Mouse (Mus musculus) fibroblast of lung, adult 2 months (primary cell): ENCODE measurements around the gene Itga2b.

Source experiments
- DNase-seq: peaks from one replicate; pipeline ENCODE4 v3.0.0-alpha.2; 2011; ENCODE audit warnings: low read depth

The Itga2b gene

DNA sequence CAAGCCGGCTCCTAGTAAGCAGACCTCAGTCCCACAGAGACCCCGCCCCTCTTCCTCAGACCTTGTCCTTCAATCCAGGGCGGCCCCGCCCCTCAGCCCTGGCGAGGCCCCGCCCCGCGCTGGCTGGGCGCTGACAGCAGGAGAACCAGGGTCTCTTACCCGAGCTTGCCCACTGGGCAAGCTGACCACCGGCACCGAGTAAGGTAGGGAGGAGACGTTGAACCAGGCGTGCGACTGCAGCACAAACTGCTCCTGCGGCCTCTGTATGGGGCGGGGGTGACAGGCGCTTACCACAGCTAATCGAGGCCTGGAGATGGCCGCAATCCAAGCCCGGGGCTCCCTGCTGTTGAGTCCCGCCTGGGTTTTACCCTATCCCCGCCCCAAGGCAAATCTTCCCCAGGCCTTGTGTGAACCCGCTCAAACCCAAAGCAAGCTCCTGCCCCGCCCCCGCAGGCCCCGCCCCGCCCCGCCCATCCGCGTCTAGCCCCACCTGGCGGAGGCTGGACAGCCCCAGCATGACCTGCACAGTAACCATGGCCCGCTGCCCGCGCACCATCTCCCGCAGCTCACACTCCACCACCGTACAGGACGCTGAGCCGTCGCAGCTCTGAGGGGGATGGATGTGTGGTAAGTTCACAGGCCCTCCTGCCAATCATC is 14.1 kb downstream of the Itga2b start:
- no peak for DNase-seq

DNA sequence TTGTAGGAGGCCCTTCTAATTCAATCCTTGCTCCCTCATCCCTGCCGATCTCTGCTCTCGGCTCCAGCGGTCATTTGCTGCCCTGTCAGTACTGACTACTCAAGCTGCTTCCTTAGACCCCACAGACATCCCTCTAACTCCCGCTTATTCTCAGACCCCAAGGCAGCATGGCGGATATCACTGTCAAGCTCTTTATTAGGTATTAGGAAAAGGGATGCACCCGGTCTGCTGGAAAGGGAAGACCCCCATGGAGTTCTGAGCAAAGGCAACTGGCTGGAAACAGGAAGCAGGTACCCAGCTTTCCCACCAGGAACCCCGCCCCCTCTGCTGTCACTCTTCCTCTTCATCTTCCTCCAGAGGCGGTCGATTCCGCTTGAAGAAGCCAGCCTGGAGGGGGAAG is 16.8 kb downstream of the Itga2b start:
- DNase-seq: no peak

DNA sequence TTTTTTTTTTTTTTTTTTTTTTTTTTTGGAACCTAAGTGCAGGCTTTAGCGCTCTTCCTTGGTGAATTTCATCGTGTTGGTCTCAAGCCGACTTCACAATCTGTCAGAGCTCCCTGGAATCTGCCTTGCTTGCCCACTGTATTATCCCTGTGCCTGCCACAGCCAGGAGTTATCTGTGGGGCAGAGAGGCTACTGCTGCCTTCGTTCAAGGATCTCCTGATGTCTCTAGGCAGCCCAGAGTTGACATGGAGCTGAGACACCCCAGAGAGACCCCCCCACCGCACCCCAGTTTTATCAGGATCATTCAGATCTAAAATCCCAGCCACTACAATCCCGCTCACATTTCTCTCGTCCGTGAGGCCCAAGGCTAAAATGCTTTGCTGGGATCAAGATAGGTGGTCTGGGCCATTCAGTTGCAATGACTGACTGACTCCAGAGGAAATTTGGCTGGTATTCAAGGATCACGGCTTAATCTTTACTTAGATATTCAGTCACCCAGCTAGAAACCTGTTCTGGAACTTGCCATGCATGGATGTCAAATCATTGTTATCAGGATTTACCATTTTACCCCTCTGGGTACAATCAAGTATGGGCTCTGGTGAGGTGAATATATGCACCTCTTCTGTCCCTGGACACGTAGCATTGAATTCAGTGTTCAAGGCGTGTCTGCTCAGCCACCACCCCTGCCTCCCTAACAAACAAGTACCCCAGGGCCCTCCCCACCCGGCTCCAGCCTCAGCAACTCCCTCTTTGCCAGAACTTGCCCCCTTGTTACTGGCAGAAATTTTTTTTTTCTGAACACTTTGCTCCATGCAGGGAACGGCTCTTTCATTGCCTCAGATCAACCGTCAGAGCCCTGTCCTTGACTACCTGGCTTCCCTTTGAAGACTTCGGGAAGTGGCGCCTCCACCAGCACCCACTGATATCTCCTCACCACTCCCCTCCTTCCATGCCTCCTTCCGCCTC is 20.6 kb downstream of the Itga2b start:
- DNase-seq: no peak

DNA sequence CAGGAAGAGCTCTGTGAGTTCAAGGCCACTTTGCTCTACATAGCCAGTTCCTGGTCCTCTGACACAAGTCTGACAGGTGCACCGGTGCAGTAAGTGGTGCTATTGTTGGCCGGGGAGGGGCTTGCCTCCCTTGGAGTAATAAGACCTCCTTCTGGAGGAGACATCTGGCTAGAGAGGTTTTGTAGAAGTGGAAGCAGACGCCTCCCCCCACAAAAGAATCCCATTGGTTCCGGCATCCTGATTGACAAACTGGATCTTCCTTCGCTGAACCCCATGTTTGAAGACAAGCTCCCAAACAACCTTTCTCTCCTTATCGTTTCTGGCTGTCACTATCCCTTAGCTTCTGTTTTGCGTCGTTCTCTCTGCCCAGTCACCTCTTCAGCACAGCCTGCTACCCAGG is 21.6 kb downstream of the Itga2b start:
- no peak for DNase-seq

DNA sequence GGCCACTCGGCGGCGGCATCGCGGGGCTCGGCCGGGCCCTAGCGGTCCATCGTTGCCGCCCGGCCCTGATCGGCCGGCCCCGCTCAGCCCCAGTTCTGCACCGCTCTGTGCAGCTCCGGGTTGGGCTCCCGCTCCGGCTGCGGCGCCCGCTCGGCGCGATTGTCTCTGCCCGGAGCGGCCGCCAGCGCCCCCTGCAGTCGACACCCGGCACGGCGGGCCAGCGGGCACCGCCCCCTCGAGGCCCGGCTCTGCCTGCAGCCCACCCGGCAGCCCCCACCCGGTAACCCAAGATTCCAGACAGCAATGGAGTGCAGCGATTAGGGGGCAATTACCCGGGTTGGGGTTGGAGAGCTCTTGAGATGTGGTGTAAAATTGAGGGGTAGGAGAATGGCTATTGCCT is 22.4 kb downstream of the Itga2b start, which contains the start of gene Fam171a2:
Gene Fam171a2, minus strand, starts transcription at position 186 of the 400 bp plus-strand sequence.
- no peak for DNase-seq

DNA sequence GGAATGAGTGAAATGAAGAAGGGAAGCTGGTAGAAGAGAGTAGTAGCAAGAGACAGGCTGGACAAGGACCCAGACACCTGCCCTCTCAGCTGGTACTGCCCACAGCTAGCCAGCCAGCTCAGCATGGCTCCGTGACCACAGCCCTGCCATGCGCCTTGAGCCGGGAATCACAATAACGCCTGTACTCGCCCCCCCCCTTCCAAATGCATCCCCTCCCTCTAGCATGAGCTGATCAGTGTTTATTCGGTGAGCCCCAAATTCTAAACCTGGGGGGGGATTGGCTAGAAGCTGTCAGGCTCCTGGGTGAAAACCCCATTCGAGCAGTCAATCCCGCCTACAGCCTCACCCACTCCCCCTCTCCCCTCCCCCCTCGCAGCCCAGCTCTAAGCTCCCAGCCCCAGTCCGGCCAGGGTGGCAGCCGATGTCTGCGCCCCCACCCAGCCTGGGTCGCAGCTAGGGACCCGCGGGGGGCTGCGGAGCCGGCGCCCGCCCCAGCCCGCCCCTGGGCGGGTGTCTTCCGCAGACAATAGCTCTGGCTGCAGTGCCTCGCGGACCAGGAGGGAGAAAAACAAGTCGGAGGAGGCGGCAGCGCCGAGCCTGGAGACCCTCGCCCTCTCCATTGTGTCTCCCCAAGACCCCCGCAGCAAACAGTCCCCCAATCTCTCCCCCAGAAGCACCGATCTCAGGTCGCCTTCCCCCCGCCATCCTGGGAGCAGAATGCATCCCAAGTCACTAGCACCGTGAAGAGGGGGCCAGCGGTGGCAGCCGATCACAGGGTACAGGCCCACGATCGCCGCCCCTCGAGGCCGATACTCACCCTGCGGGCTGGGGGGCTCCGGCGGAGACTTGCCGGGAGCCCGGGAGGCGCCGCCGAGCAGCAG is 23.1 kb downstream of the Itga2b start:
- no peak for DNase-seq

DNA sequence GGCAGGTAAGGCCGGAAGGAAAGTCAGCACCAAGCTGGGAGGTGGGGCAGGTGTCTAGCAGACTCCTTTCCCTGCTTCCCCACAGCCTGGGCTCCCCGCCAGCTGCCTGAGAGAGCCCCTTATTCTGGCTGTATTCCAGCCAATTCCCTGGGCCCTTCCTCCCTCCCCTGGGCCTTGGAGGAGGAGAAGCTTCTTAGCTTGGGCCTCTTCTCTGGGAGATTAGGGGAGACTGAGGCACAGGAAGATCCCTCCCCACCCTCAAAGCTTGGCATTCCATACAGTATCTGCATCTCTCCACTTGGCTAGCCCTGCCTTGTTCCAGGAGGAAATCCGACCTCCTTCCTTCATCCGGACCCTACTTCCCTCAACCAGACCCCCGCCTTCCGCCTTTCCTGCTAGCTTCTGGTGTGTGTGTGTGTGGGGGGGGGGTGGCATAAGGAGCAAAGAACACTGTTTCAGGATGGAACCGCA is 24.0 kb downstream of the Itga2b start:
- no peak for DNase-seq

DNA sequence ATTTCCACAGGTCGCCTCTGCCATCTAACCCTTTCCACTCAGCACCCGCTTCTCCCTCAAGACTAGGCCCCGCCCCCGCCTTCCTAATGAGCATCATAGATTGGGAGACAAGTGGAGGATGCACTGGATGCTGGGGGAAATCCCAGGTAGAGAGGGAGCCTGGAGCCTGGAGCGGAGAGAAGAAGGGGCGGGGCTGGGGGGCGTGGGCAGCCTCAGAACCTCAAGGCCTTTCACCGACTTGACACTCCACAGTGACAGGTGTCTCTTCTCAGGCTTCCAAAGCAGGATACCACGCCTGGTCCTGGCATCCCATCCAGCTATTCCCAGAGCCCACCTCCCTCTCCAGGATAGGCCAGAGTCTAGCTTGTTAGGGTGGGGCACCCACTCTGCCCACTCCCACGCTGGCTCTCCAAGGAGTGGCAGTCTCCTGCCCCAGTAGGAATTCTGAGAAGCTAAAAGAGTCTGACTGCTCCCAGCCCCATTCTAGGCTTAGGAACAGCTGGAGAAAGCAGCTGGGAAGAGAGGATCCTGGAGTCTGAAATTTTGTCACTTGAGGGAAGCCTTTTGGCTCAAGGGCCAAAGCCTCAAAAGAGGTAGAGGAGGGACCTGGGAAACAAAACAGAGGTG is 24.5 kb downstream of the Itga2b start:
- no peak for DNase-seq

DNA sequence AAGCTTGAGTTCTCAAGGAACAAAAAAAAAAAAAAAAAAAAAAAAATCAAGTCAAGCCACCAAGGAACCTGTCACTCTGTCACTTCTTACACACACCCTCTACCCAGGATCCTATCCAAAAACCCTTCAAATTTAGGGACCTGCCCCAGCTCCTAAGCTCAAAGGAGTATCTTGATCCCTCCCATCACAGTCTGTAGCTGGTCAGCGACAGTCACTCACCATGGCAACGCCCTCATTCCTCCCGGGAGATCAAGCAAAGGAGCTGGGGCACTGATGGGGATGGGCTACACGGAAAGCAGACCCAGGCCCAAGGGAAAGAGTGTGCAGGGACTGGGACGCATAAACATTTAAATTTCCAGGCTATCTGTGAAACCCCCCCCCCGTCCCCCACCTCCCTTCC is 25.1 kb downstream of the Itga2b start:
- no peak for DNase-seq

DNA sequence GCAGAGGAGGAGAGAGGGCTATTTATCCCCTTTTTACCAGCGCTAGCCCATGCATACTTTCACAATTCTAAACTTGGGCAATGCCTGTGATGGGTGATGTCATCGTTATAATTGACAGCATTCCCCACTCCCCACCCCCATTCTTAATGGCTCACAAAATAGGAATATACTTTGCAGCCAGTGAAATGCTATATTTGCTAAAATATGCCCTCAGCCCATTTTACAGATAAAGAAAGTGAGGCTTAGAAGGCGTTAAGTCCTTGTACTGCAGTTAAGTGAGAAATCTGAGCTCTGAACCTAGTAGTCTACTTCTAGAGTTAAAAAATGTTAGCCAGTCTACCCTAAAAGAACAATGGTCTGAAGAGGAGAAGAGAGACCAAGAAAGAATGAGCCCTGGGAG is 25.6 kb downstream of the Itga2b start:
- no peak for DNase-seq

DNA sequence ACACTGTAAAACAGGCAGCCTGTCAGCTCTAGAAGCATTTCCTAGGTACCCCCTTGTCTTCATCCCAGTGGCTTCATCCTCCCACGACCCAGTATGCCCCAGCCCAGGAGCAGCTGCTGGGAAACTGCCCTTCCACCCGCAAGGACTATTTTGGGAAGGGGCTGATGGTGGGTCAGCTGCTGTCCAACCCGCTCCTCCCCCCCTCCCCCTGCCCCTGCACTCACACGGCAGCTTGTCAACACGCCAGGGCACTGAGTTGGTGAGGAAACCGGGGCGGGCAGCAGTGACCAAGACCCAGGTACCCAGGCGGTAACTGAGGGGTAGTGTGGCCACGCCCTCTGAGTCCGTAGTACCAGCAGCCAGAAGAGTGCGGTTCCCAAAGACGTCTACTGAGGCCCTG is 26.2 kb downstream of the Itga2b start:
- DNase-seq: no peak

DNA sequence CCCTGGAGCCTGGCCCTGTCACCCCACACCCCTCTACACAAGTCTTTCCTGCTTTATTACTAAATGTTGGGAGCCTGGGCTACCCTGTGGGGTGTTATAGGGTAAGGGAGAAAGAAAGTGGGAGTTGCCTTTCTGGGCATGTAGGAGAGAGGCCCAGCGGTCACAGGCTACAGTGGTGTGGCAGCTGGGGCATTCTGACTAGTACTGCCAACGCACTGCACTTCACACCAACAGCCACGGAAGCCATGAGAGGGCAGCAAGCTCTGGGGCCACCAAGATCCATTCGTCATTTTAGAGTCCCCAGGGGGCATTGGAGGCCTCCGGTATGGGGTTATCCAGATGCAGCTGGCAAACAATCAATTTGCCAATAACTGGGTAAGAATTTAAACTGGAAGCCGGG is 27.8 kb downstream of the Itga2b start:
- no peak for DNase-seq

DNA sequence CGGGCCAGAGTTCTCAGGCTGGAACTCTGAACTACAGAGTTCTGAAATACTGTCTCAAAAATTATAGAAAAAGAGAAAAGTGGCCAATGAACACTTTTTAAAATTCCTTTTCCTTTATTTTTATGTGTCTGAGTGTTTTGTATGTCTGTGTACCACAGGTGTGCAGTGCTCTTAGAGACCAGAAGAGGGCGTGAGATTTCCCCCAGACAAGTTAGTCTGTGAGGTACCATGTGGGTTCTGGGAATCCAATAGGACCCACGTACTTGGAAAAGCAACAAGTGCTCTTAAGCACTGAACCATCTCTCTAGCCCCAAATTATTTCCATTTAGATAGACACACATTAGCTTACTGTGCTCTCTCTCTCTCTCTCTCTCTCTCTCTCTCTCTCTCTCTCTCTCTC is 28.5 kb downstream of the Itga2b start:
- no peak for DNase-seq

DNA sequence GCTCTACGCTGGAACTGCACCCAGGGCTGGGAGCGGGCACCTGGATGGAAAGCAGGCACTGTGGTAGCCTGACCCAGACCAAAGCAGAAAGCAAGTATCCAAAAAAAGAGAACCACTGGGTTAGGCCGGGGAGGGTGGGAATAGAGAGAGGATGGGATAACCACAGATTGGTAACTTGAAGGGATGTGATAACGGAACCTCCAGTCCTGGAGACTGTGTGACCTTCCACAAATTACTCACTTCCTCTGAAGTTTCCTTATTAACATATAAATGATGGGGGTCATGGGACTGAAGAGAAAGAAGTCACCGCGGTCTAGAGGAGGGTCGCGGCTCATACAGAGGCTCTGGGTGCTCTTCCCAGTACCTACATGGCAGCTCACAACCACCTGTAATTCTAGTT is 29.7 kb downstream of the Itga2b start:
- no peak for DNase-seq

DNA sequence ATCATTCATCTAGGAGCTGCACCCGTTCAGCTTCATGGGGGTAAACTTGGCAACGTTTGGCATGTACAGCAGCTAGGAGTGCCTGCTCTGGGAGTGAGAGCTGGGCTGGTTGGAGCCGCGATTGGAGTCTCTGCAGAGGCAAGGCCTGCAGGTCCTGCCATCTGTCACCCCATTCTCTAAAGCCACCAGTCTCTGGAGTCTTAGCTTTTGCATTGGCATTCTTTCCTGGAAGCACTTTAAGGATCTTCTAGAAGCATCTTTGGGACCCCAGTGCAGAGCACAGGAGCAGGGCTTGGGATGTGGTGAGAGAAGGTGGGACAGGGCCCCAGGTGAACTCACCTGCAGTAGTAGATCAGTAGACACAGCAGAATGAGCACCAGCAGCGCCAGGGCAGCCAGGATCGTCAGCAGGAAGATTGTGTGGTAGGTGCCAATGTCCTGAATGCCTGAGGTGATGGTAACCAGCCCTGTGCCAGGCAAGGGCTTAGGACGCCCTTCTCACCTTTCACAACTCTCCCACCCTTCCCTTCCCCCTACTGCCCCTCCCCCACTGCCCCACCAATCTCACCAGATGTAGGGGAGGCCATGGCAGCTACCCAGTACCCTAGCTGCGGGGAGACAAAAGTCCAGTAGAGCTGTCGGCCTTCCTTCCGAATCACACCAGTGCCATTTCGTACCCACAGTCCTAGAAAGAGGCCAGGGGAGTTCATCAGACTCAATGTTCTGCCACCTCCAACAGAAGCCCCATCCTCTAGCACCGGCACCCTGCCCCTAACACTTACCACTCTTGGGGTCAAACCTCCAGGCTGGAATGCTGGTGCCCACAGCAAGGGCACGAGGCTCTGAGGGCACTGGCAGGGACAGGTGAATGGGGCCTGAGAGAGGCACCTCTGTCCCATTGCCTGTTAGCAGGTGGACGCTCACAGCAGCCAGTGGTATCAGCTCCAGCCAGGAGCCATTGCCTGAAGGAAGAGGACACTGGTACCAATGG is 30.5 kb downstream of the Itga2b start:
- DNase-seq: no peak

DNA sequence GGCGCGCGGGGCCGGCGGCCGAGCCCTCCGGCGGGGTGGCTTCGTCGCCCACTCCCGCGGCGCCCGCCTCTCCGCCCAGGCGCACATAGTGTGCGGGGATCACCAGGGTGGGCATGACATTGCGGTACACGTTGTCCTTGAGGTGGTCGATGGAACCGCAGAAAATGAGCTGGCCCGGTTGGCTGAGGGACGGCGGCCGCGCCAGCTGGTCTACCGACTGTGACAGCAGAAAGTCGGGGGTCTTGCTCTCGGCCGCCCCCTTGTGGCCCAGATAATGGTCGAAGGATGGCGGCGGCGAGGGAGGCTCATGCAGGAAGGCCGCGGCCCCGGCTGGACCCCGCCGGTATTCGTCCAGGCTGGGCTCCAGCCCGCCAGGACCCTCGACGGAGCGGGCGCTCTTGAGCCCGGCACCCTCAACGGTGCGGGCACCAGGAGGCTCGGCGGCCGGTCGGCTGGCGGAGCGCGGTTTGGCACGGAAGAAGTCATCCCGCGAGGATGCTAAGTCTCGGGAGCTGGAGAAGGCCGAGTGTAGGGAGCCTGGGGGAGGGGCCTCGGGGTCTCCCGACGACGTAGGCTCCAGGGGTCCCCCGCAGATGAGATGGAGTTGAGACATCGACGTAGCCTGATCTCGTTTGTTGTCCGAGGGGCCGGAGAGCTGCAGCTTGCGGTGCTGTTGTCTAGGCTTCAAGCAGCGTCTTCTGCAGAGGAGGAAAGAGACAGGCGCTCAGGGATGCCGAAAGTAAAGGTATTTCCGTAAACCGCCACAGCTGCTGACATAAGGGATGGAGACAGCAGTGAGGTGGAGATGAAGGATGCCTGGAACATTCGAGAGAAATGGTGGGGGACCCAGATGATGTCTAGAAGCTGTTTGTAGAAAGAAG is 31.5 kb downstream of the Itga2b start:
- no peak for DNase-seq

DNA sequence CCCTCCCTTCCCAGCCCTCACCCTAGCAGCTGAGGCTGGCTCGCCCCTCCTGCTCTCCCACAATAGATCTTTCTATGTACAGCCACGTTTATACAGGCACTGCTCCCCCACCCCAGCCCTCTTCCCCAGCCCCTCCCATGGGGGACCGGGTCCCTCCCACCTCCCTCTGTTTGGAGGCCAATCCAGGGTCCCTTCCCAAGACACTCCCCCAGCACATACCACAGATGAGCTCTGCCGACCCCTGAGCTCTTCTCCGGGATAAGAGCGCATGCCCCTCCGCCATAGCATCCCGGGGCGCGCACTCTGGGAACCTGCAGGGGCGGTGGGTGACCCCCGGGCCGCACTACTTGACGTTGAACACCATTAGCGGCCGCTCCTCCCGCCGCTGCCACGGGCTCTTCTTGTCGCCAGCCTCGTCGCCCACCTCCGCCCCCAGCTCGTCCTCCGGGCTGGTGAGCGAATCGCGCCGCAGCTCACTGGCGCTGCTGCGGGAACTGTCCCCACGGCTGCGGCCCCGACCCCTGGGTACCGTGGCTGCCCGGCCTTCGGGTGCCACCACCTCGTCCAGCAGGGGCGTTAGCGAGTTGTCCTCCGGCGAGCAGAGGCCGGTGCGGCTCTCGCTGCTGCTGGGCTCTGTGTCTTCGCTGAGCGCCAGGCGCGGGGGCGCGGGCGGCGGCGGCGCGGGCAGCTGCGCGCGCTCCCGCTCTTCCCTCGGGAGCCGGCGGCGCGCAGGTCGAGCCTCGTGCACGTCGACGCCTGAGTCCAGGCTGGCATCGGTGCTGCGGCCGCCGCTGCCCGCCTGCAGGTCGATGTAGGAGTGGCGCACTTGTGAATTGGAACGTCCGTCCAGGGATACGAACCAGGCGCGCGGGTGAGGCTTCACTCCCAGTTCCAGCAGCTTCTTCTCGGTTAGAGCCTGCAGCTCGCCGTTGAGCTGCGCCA is 32.5 kb downstream of the Itga2b start:
- DNase-seq: no peak

DNA sequence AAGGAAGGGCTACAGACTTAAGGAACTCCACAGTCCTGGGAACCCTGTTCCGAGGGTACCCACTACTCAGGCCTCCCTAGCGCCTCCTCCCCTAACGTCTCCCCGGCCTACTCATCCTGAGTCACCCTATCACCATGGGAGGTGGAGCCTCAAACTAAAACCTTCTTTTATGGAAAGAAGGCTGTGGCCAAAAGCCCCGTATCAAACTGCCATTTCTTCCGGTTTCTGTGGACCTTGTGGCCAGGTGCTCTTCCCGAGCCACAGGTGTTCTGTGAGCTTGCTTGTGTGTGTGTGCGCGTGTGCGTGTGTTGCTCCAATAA is 33.5 kb downstream of the Itga2b start:
- DNase-seq: no peak
